Mouse (Mus musculus) kidney, embryonic 14.5 days (tissue): ENCODE data around the gene Tbc1d4. TPM values are rescaled to one million over a fixed set of nuclear protein-coding genes. Genes with fewer than 3 reads are reported as not detected.

Experiments used
- polyA plus RNA-seq: library from polyadenylated mRNA; unstranded; fragments of >200 nt; fragmentation: Nextera tagmentation; extraction: Ambion mirVana; gene quantifications from 2 replicates; pipeline ENCODE4 v1.2.1, GENCODE M21; 2014

Tbc1d4 gene
- polyA plus RNA-seq, 1 experiment from 2014 or later: 16.8 TPM

Other genes with a start within 250 kb of the Tbc1d4 start
- 102 and 108 TPM in 2 replicates for gene Commd6, start 31.5 kb upstream of the Tbc1d4 start, polyA plus RNA-seq
- gene Uchl3, start 44.8 kb upstream of the Tbc1d4 start, polyA plus RNA-seq: 173 and 219 TPM in 2 replicates
- 1.6 and 3.0 TPM in 2 replicates for gene Gm9922, start 120.6 kb upstream of the Tbc1d4 start, polyA plus RNA-seq
- gene Lmo7, start 120.8 kb upstream of the Tbc1d4 start, polyA plus RNA-seq: 6.2 and 11.6 TPM in 2 replicates